Mouse (Mus musculus) neural tube, embryonic 14.5 days (tissue): ENCODE results near the gene Gm20388. TPM values are rescaled to one million over a fixed set of nuclear protein-coding genes. Genes with fewer than 3 reads are reported as not detected.

Experiments used
- ATAC-seq: fragments of 200-750 bp; cut with Nextera tagmentation; 2 replicates; pipeline ENCODE4 v1.8.0; 2017; ENCODE audit warnings: low read depth, mild to moderate bottlenecking, moderate TSS enrichment, moderate library complexity
- H3K27ac ChIP-seq: fragments of 300-500 bp; sonication (generic); 2 replicates; pipeline ENCODE4 v1.5.1; 2014; ENCODE audit warnings: low read depth, mild to moderate bottlenecking, control low read depth, low read length, moderate library complexity, mixed read lengths
- H3K27me3 ChIP-seq: fragments of 300-500 bp; sonication (generic); 2 replicates; pipeline ENCODE4 v1.6.1; 2014; ENCODE audit warnings: low read length; ENCODE audit not compliant: control insufficient read depth, insufficient read depth
- H3K36me3 ChIP-seq: fragments of 300-500 bp; sonication (generic); 2 replicates; pipeline ENCODE4 v1.6.1; 2014; ENCODE audit warnings: low read length, mixed read lengths; ENCODE audit not compliant: control insufficient read depth, insufficient read depth
- H3K4me1 ChIP-seq: fragments of 300-500 bp; sonication (generic); 2 replicates; pipeline ENCODE4 v1.6.1; 2014; ENCODE audit warnings: low read length; ENCODE audit not compliant: control insufficient read depth, insufficient read depth
- H3K4me2 ChIP-seq: fragments of 300-500 bp; sonication (generic); 2 replicates; pipeline ENCODE4 v1.6.1; 2014; ENCODE audit warnings: mild to moderate bottlenecking, low read depth, low read length, control low read depth
- H3K4me3 ChIP-seq: fragments of 300-500 bp; sonication (generic); 2 replicates; pipeline ENCODE4 v1.5.1; 2014; ENCODE audit warnings: low read depth, low read length, control low read depth, mixed read lengths
- H3K9ac ChIP-seq: fragments of 300-500 bp; sonication (generic); replicated peaks from 2 replicates; pipeline ENCODE4 v1.6.1; 2014; ENCODE audit warnings: low read depth, mild to moderate bottlenecking, control low read depth, low read length, mixed read lengths
- H3K9me3 ChIP-seq: fragments of 300-500 bp; sonication (generic); 2 replicates; pipeline ENCODE4 v1.6.1; 2016; ENCODE audit warnings: low read length; ENCODE audit not compliant: control insufficient read depth
- WGBS: fragments of 180-500 bp; shearing (Covaris S2); extraction: QIAGEN DNeasy Blood & Tissue Kit; methylation state at CpG from one replicate; pipeline ENCODE4 v1.1.7; 2014; 5-methylcytosine and 5-hydroxymethylcytosine counted together
- polyA plus RNA-seq: library from polyadenylated mRNA; unstranded; fragments of >200 nt; fragmentation: Nextera tagmentation; extraction: Ambion mirVana; gene quantifications from 2 replicates; pipeline ENCODE4 v1.2.1, GENCODE M21; 2014

Gene Gm20388
- polyA plus RNA-seq, 1 experiment from 2014 or later, result 10.3 TPM

- no peak for ATAC-seq
- Histone ChIP-seq H3K27ac (no peak overlapping the region), H3K4me2 (no peak overlapping the region), H3K4me3 (no peak overlapping the region), H3K4me1 (0 out of 2 replicates have a peak, but pooled peaks cover 3% of the 10 kb centered on the region), H3K36me3 (peaks cover 13% of the 10 kb centered on the region; the same call in 1 of the 2 replicates), H3K9me3 (no peaks in the 10 kb centered on the region), H3K9ac (no peak overlapping the region), H3K27me3 (no peaks in the 10 kb centered on the region)
- WGBS, result 84% methylated on average over 16 of the region's 16 CpGs
These were observed 1651.2 kb downstream of the Gm20388 start for GRCm38 (mm10) chr8:121561636-121562345.

- Histone ChIP-seq H3K9ac (no peak overlapping the region), H3K27me3 (no peaks in the 10 kb centered on the region), H3K36me3 (peaks cover 13% of the 10 kb centered on the region; the same call in 1 of the 2 replicates), H3K4me1 (0 out of 2 replicates have a peak, but pooled peaks cover 3% of the 10 kb centered on the region), H3K27ac (no peak overlapping the region), H3K4me3 (no peak overlapping the region), H3K4me2 (no peak overlapping the region), H3K9me3 (no peaks in the 10 kb centered on the region)
- ATAC-seq, result no peak
- WGBS, result 85% methylated on average over 9 of the region's 9 CpGs
These were observed 1652.3 kb downstream of the Gm20388 start for GRCm38 (mm10) chr8:121562941-121563351.

GRCm38 (mm10) chr8:121563701-121564100, 1653.1 kb downstream of the Gm20388 start:
- no peak overlapping the region for H3K27ac ChIP-seq
- H3K9ac ChIP-seq, result no peak overlapping the region
- H3K9me3 ChIP-seq, result no peaks in the 10 kb centered on the region
- WGBS, result 66% methylated on average over 6 of the region's 6 CpGs
- no peaks in the 10 kb centered on the region for H3K27me3 ChIP-seq
- H3K4me1 ChIP-seq, result 0 out of 2 replicates have a peak, but pooled peaks cover 3% of the 10 kb centered on the region
- no peak overlapping the region for H3K4me3 ChIP-seq
- peaks cover 8% of the 10 kb centered on the region; the same call in 1 of the 2 replicates for H3K36me3 ChIP-seq
- no peak for ATAC-seq
- no peak overlapping the region for H3K4me2 ChIP-seq

GRCm38 (mm10) chr8:121568321-121568720, 1657.7 kb downstream of the Gm20388 start:
- Histone ChIP-seq H3K4me1 (0 out of 2 replicates have a peak, but pooled peaks cover 3% of the 10 kb centered on the region), H3K4me2 (no peak overlapping the region), H3K27ac (no peak overlapping the region), H3K9me3 (no peaks in the 10 kb centered on the region), H3K4me3 (no peak overlapping the region), H3K36me3 (peaks cover 3% of the 10 kb centered on the region; the same call in 1 of the 2 replicates), H3K27me3 (no peaks in the 10 kb centered on the region), H3K9ac (no peak overlapping the region)
- WGBS, result 62% methylated on average over 6 of the region's 6 CpGs
- no peak for ATAC-seq

- no peak for ATAC-seq
- H3K4me2 ChIP-seq, result no peak overlapping the region
- no peaks in the 10 kb centered on the region for H3K36me3 ChIP-seq
- H3K4me1 ChIP-seq, result 0 out of 2 replicates have a peak, but pooled peaks cover 7% of the 10 kb centered on the region
- 88% methylated on average over 21 of the region's 21 CpGs for WGBS
- no peak overlapping the region for H3K27ac ChIP-seq
- no peaks in the 10 kb centered on the region for H3K9me3 ChIP-seq
- H3K27me3 ChIP-seq, result no peaks in the 10 kb centered on the region
- H3K9ac ChIP-seq, result no peak overlapping the region
- H3K4me3 ChIP-seq, result no peak overlapping the region
These were observed 1659.7 kb downstream of the Gm20388 start for GRCm38 (mm10) chr8:121570335-121570734.

- Histone ChIP-seq H3K4me2 (no peak overlapping the region), H3K27ac (no peak overlapping the region), H3K27me3 (no peaks in the 10 kb centered on the region), H3K4me1 (peaks cover 9% of the 10 kb centered on the region; the same call in 1 of the 2 replicates), H3K36me3 (no peaks in the 10 kb centered on the region), H3K9me3 (no peaks in the 10 kb centered on the region), H3K9ac (no peak overlapping the region), H3K4me3 (no peak overlapping the region)
- no peak for ATAC-seq
- 93% methylated on average over 17 of the region's 17 CpGs for WGBS
These were observed 1660.2 kb downstream of the Gm20388 start for GRCm38 (mm10) chr8:121570801-121571200.

GRCm38 (mm10) chr8:121572121-121572520, 1661.5 kb downstream of the Gm20388 start:
- no peak for ATAC-seq
- WGBS, result 80% methylated on average over 7 of the region's 7 CpGs
- H3K4me1 ChIP-seq, result peaks cover 21% of the 10 kb centered on the region

GRCm38 (mm10) chr8:121573275-121573674, 1662.6 kb downstream of the Gm20388 start:
- Histone ChIP-seq H3K27me3 (no peaks in the 10 kb centered on the region), H3K9ac (no peak overlapping the region), H3K4me3 (no peak overlapping the region), H3K27ac (no peak overlapping the region), H3K9me3 (no peaks in the 10 kb centered on the region), H3K4me1 (peaks cover 25% of the 10 kb centered on the region), H3K4me2 (no peak overlapping the region), H3K36me3 (no peaks in the 10 kb centered on the region)
- ATAC-seq, result peak; percentile 32; the same call in 1 of the 2 replicates
- WGBS, result 55% methylated on average over 3 of the region's 3 CpGs

More at GRCm38 (mm10) chr8:121572121-121572520, 1661.5 kb downstream of the Gm20388 start:
- H3K27me3 ChIP-seq, result no peaks in the 10 kb centered on the region
- H3K9ac ChIP-seq, result no peak overlapping the region
- H3K4me3 ChIP-seq, result no peak overlapping the region
- H3K36me3 ChIP-seq, result no peaks in the 10 kb centered on the region
- no peak overlapping the region for H3K27ac ChIP-seq
- no peaks in the 10 kb centered on the region for H3K9me3 ChIP-seq
- no peak overlapping the region for H3K4me2 ChIP-seq

- Histone ChIP-seq H3K36me3 (no peaks in the 10 kb centered on the region), H3K4me3 (no peak overlapping the region), H3K4me1 (peaks cover 25% of the 10 kb centered on the region), H3K27me3 (no peaks in the 10 kb centered on the region), H3K9me3 (no peaks in the 10 kb centered on the region), H3K27ac (no peak overlapping the region), H3K9ac (no peak overlapping the region), H3K4me2 (no peak overlapping the region)
- 75% methylated on average over 3 of the region's 3 CpGs for WGBS
- no peak for ATAC-seq
These were observed 1665.0 kb downstream of the Gm20388 start for GRCm38 (mm10) chr8:121575661-121576060.
